Mouse (Mus musculus): Measurements from ENCODE around the gene Stk11. TPM values are rescaled to one million over a fixed set of nuclear protein-coding genes. Genes with fewer than 3 reads are reported as not detected.

Stk11 gene
- total and polyA plus RNA-seq, 3 experiments, result 154 to 172 (median 170) TPM

- no peaks in the 10 kb centered on the region for H3K9me3 ChIP-seq (replicated peaks)
- ATAC-seq (ENCODE audit: extremely low read depth, insufficient number of reproducible peaks, low FRiP score, poor library complexity, severe bottlenecking) (no peak), DNase-seq (ENCODE audit: low spot score) (no peak)
- H3K36me3 ChIP-seq (replicated peaks), result peaks cover 50% of the 10 kb centered on the region
- H3K4me3 ChIP-seq (ENCODE audit: low read depth, low read length), result peak overlapping the region; percentile 92; the same call in 1 of the 2 replicates
- H3K4me1 ChIP-seq (ENCODE audit: insufficient read depth, low read depth, low read length), result peaks cover 82% of the 10 kb centered on the region
- H3K27me3 ChIP-seq (ENCODE audit: insufficient read depth, low read length), result no peaks in the 10 kb centered on the region
- TF ChIP-seq GATA2 (IDR thresholded peaks at IDR 0.05; ENCODE audit: borderline replicate concordance, low read depth, low read length), result no peak
- TF ChIP-seq GATA1 (IDR thresholded peaks at IDR 0.05; ENCODE audit: borderline replicate concordance, low read length), result no peak
- TF ChIP-seq TAL1 (conservative IDR thresholded peaks at IDR 0.05; ENCODE audit: low read depth, low read length), result no peak
- no peak for TF ChIP-seq POLR2AphosphoS5 (IDR thresholded peaks at IDR 0.05; ENCODE audit: insufficient replicate concordance, low read depth, low read length)
- TF ChIP-seq CTCF (IDR thresholded peaks at IDR 0.05; ENCODE audit: low read depth, low read length), result no peak
These were observed 24.5 kb downstream of the Stk11 start for GRCm38 (mm10) chr10:80139975-80140665.

- peaks cover 50% of the 10 kb centered on the region for H3K36me3 ChIP-seq (replicated peaks)
- ATAC-seq (ENCODE audit: extremely low read depth, insufficient number of reproducible peaks, low FRiP score, poor library complexity, severe bottlenecking), result no peak
- H3K9me3 ChIP-seq (replicated peaks), result no peaks in the 10 kb centered on the region
- TF ChIP-seq GATA1 (IDR thresholded peaks at IDR 0.05; ENCODE audit: borderline replicate concordance, low read length), result no peak
- TF ChIP-seq CTCF (IDR thresholded peaks at IDR 0.05; ENCODE audit: low read depth, low read length), result no peak
- TF ChIP-seq GATA2 (IDR thresholded peaks at IDR 0.05; ENCODE audit: borderline replicate concordance, low read depth, low read length), result no peak
- TF ChIP-seq POLR2AphosphoS5 (IDR thresholded peaks at IDR 0.05; ENCODE audit: insufficient replicate concordance, low read depth, low read length), result no peak
- TF ChIP-seq TAL1 (conservative IDR thresholded peaks at IDR 0.05; ENCODE audit: low read depth, low read length), result no peak
- peaks cover 85% of the 10 kb centered on the region for H3K4me1 ChIP-seq (ENCODE audit: insufficient read depth, low read depth, low read length)
- peak within 1 kb of the TSS; percentile 92 for H3K4me3 ChIP-seq (ENCODE audit: low read depth, low read length)
- no peak for DNase-seq (ENCODE audit: low spot score)
- H3K27me3 ChIP-seq (ENCODE audit: insufficient read depth, low read length), result no peaks in the 10 kb centered on the region
These were observed 25.0 kb downstream of the Stk11 start, which contains the start of gene Cbarp for GRCm38 (mm10) chr10:80140666-80141035. TSS of gene Cbarp (minus strand) at chr10:80140835.

- H3K4me1 ChIP-seq (ENCODE audit: insufficient read depth, low read depth, low read length), result peaks cover 91% of the 10 kb centered on the region
These were observed 25.6 kb downstream of the Stk11 start for GRCm38 (mm10) chr10:80141243-80141642.

GRCm38 (mm10) chr10:80141786-80142529, 26.4 kb downstream of the Stk11 start:
- ATAC-seq (ENCODE audit: extremely low read depth, insufficient number of reproducible peaks, low FRiP score, poor library complexity, severe bottlenecking) (peak; percentile 81), DNase-seq (ENCODE audit: low spot score) (peak; percentile 76)
- Histone ChIP-seq H3K36me3 (replicated peaks) (peaks cover 50% of the 10 kb centered on the region), H3K27me3 (ENCODE audit: insufficient read depth, low read length) (no peaks in the 10 kb centered on the region), H3K4me1 (ENCODE audit: insufficient read depth, low read depth, low read length) (peaks cover 95% of the 10 kb centered on the region), H3K9me3 (replicated peaks) (no peaks in the 10 kb centered on the region), H3K4me3 (ENCODE audit: low read depth, low read length) (peak overlapping the region; percentile 92)
- TF ChIP-seq GATA2 (IDR thresholded peaks at IDR 0.05; ENCODE audit: borderline replicate concordance, low read depth, low read length) (no peak), POLR2AphosphoS5 (IDR thresholded peaks at IDR 0.05; ENCODE audit: insufficient replicate concordance, low read depth, low read length) (no peak), GATA1 (IDR thresholded peaks at IDR 0.05; ENCODE audit: borderline replicate concordance, low read length) (no peak), CTCF (IDR thresholded peaks at IDR 0.05; ENCODE audit: low read depth, low read length) (no peak), TAL1 (conservative IDR thresholded peaks at IDR 0.05; ENCODE audit: low read depth, low read length) (no peak)

More at GRCm38 (mm10) chr10:80141243-80141642, 25.6 kb downstream of the Stk11 start:
- DNase-seq (ENCODE audit: low spot score) (peak; percentile 88), ATAC-seq (ENCODE audit: extremely low read depth, insufficient number of reproducible peaks, low FRiP score, poor library complexity, severe bottlenecking) (peak; percentile 74)
- no peak for TF ChIP-seq GATA1 (IDR thresholded peaks at IDR 0.05; ENCODE audit: borderline replicate concordance, low read length)
- TF ChIP-seq POLR2AphosphoS5 (IDR thresholded peaks at IDR 0.05; ENCODE audit: insufficient replicate concordance, low read depth, low read length), result no peak
- no peak for TF ChIP-seq CTCF (IDR thresholded peaks at IDR 0.05; ENCODE audit: low read depth, low read length)
- TF ChIP-seq TAL1 (conservative IDR thresholded peaks at IDR 0.05; ENCODE audit: low read depth, low read length), result no peak
- Histone ChIP-seq H3K4me3 (ENCODE audit: low read depth, low read length) (peak overlapping the region; percentile 92), H3K9me3 (replicated peaks) (no peaks in the 10 kb centered on the region), H3K27me3 (ENCODE audit: insufficient read depth, low read length) (no peaks in the 10 kb centered on the region), H3K36me3 (replicated peaks) (peaks cover 50% of the 10 kb centered on the region)

GRCm38 (mm10) chr10:80142530-80142925, 26.9 kb downstream of the Stk11 start:
- no peak for TF ChIP-seq GATA1 (IDR thresholded peaks at IDR 0.05; ENCODE audit: borderline replicate concordance, low read length)
- TF ChIP-seq CTCF (IDR thresholded peaks at IDR 0.05; ENCODE audit: low read depth, low read length), result no peak
- TF ChIP-seq TAL1 (conservative IDR thresholded peaks at IDR 0.05; ENCODE audit: low read depth, low read length), result no peak
- TF ChIP-seq POLR2AphosphoS5 (IDR thresholded peaks at IDR 0.05; ENCODE audit: insufficient replicate concordance, low read depth, low read length), result no peak
- no peak for TF ChIP-seq GATA2 (IDR thresholded peaks at IDR 0.05; ENCODE audit: borderline replicate concordance, low read depth, low read length)
- peaks cover 51% of the 10 kb centered on the region for H3K36me3 ChIP-seq (replicated peaks)
- no peak for ATAC-seq (ENCODE audit: extremely low read depth, insufficient number of reproducible peaks, low FRiP score, poor library complexity, severe bottlenecking)
- peak overlapping the region; percentile 92 for H3K4me3 ChIP-seq (ENCODE audit: low read depth, low read length)
- peaks cover 95% of the 10 kb centered on the region for H3K4me1 ChIP-seq (ENCODE audit: insufficient read depth, low read depth, low read length)
- H3K27me3 ChIP-seq (ENCODE audit: insufficient read depth, low read length), result no peaks in the 10 kb centered on the region
- no peaks in the 10 kb centered on the region for H3K9me3 ChIP-seq (replicated peaks)
- no peak for DNase-seq (ENCODE audit: low spot score)

- peak overlapping the region; percentile 50; the same call in 1 of the 2 replicates for H3K4me3 ChIP-seq (ENCODE audit: low read depth, low read length)
- H3K4me1 ChIP-seq (ENCODE audit: insufficient read depth, low read depth, low read length), result peaks cover 92% of the 10 kb centered on the region
- no peaks in the 10 kb centered on the region for H3K27me3 ChIP-seq (ENCODE audit: insufficient read depth, low read length)
- DNase-seq (ENCODE audit: low spot score) (no peak), ATAC-seq (ENCODE audit: extremely low read depth, insufficient number of reproducible peaks, low FRiP score, poor library complexity, severe bottlenecking) (no peak)
- peaks cover 49% of the 10 kb centered on the region for H3K36me3 ChIP-seq (replicated peaks)
- TF ChIP-seq TAL1 (conservative IDR thresholded peaks at IDR 0.05; ENCODE audit: low read depth, low read length) (no peak), CTCF (IDR thresholded peaks at IDR 0.05; ENCODE audit: low read depth, low read length) (no peak), POLR2AphosphoS5 (IDR thresholded peaks at IDR 0.05; ENCODE audit: insufficient replicate concordance, low read depth, low read length) (no peak), GATA1 (IDR thresholded peaks at IDR 0.05; ENCODE audit: borderline replicate concordance, low read length) (no peak), GATA2 (IDR thresholded peaks at IDR 0.05; ENCODE audit: borderline replicate concordance, low read depth, low read length) (no peak)
- no peaks in the 10 kb centered on the region for H3K9me3 ChIP-seq (replicated peaks)
These were observed 28.1 kb downstream of the Stk11 start for GRCm38 (mm10) chr10:80143664-80144063.
